Mouse (Mus musculus) E14TG2a.4 (cell line): ENCODE data around the gene Prrg4.

Experiments used
- CTCF ChIP-seq: conservative IDR thresholded peaks from 2 replicates; pipeline ENCODE4 v1.5.1; 2014; ENCODE audit warnings: low read length
- NANOG ChIP-seq: IDR thresholded peaks from 2 replicates; pipeline ENCODE4 v1.6.1; 2014; ENCODE audit warnings: borderline replicate concordance, low read length, mixed read lengths

DNA sequence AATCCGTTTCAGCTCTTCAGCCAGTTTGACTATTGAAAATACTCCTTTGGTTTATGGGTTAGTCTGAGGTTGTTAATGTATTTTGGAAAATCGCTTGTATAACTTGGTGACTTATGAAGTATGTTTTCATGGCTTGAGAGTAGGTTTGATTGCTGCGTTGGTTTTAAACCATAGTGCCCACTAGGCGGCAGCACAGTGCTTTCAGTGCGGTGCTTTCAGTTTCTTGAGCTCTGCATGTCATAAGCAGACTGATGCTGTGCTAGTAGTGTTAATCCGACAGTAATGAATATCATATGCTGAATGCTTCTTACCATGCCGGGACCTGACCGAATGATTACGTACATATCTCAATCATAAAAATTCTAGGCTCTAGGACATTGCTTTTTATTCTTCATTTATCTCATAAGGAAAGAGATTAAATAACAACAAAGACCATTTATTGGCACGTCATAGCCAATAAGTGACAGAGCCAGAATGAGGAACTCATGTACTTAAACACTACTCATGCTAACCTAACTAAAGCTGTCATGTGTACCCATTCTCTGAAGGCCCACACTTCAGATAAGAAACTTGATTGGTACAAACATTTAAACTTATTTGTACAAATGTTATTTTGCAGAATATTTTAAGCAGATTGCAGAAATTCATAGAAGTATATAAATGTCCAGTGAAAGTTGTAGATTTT lies 38.3 kb upstream of the Prrg4 start:
- TF ChIP-seq CTCF (peak; percentile 92), NANOG (no peak)
